Mouse (Mus musculus) liver, embryonic 14.5 days (tissue): ENCODE results near the gene P3h3.

Experiments used
- CTCF ChIP-seq: IDR thresholded peaks from 2 replicates; pipeline ENCODE4 v1.5.1; 2016; ENCODE audit warnings: antibody characterized with exemption, low read depth, control low read depth
- EP300 ChIP-seq: IDR thresholded peaks from 2 replicates; pipeline ENCODE4 v1.6.1; 2016; ENCODE audit warnings: antibody characterized with exemption, low read depth

DNA sequence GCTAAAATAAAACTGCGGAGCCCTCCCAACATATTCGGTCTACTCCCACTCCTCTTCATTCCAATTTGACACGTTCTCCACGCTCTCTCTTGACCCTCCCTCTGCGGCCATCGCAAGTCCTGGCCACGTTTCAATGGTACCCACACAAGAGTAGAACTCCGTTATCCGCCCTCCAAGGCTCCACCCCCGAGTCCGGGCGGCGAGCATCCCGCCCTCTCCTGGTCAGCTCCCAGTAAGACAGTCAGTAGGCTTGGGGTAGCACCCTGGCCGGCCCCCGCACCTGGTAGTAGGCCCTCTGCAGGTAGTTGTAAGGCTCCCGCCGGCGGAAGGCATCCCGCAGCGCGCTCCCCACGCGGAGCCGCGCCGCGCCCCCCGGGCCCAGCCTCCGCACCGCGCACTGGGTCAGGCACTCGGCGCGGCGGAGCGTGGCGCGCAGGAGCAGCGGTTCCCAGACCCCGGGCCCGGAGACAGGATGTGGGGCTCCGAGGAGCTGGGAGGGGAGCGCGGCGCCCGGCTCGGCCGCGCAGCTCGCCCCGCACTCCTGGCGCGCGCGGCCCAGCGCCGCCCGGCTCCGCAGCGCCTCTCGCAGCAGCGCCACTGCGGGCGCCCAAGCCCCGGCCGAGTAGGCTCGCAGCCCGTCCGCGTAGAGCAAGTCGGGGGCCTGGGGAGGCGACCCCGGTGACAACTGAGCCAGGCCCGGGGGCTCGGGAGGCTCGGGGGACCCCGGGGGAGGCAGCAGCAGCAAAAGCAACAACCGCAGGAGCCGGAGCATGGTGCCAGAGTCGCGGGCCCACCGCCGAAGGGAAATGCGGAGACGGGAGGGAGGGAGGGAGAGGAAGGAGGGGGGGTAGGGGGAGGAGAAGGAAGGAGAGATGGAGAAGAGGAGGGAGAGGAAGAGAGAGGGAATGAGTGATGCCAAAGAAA, at the start of gene P3h3:
- peak; percentile 71 for TF ChIP-seq CTCF
- TF ChIP-seq EP300 = no peak
